Comparison of ENCODE assay signal across 20 mouse cellular contexts in genomic region chr13:48948951-48949350, GRCm38 (mm10). TPM values are rescaled to one million over a fixed set of nuclear protein-coding genes. Genes with fewer than 3 reads are reported as not detected.
A peak's percentile ranks its signal among the peaks of the same experiment; 100 is the strongest.
DNase-seq lines count a peak whose midpoint lies in the region; ATAC-seq lines count a peak whose summit lies in the region.
"Had no signal": no experiment of that assay in that cellular context is flagged by ENCODE, and none has a peak within 500 bp of the region (broad histone marks: within the 10 kb centered on the region; RNA-seq: fewer than 3 reads in every experiment).

No protein-coding gene starts in this region.

- no peak overlapping the region for H3K4me2 ChIP-seq in heart, embryonic 11.5 days
- H3K4me2 ChIP-seq: embryonic facial prominence, embryonic 13.5 days; embryonic facial prominence, embryonic 15.5 days; forebrain, embryonic 12.5 days had no signal

- peak; percentile 74 for DNase-seq in heart, adult 11 months
- DNase-seq in right cerebral cortex, adult 2 months (ENCODE audit: low spot score in 2 of 2): peak; percentile 36 to 42
- DNase-seq in right cerebral cortex, postnatal 14 days: no peak
- no peak for DNase-seq in embryo, embryonic 9.5 days (ENCODE audit: extremely low spot score)
- DNase-seq: adrenal gland, adult 2 months; adrenal gland, postnatal 10 days; adrenal gland, postnatal 25 days; cerebellum, adult 11-12 months; cerebellum, adult 2 months; cerebellum, adult 9-10 months; cerebellum, postnatal 10 days; cerebellum, postnatal 25 days had no signal

- 88% methylated on average over 6 of the region's 6 CpGs for WGBS in heart, embryonic 11.5 days (ENCODE audit: insufficient replicate concordance)

- H3K4me3 ChIP-seq in heart, embryonic 11.5 days (ENCODE audit: low read depth, low read length): no peak overlapping the region
- H3K4me3 ChIP-seq: embryonic facial prominence, embryonic 13.5 days; embryonic facial prominence, embryonic 15.5 days; erythroblast, embryonic 14.5 days; forebrain, embryonic 10.5 days; forebrain, embryonic 12.5 days had no signal

- peaks cover 6% of the 10 kb centered on the region; the same call in 1 of the 2 replicates for H3K4me1 ChIP-seq in heart, embryonic 11.5 days (ENCODE audit: control insufficient read depth, insufficient read depth, low read length)

- H3K9ac ChIP-seq in heart, embryonic 11.5 days (ENCODE audit: low read depth, low read length): no peak overlapping the region
- H3K9ac ChIP-seq: embryonic facial prominence, embryonic 13.5 days; embryonic facial prominence, embryonic 15.5 days; forebrain, embryonic 12.5 days had no signal

- no peak for ATAC-seq in heart, embryonic 11.5 days (replicated peaks; ENCODE audit: insufficient number of reproducible peaks, low FRiP score, low TSS enrichment)
- ATAC-seq: forebrain, embryonic 14.5 days; forebrain, embryonic 16.5 days had no signal

- H3K9me3 ChIP-seq in heart, embryonic 11.5 days (replicated peaks; ENCODE audit: control insufficient read depth, low read length): no peaks in the 10 kb centered on the region
- H3K9me3 ChIP-seq: embryonic facial prominence, embryonic 13.5 days; embryonic facial prominence, embryonic 15.5 days; forebrain, embryonic 10.5 days; forebrain, embryonic 12.5 days had no signal

- H3K27ac ChIP-seq in heart, embryonic 11.5 days (ENCODE audit: low read depth, low read length): no peak overlapping the region
- H3K27ac ChIP-seq: embryonic facial prominence, embryonic 13.5 days; embryonic facial prominence, embryonic 15.5 days; forebrain, embryonic 10.5 days; forebrain, embryonic 12.5 days had no signal

- peaks cover 15% of the 10 kb centered on the region for H3K36me3 ChIP-seq in heart, embryonic 11.5 days (ENCODE audit: control insufficient read depth, insufficient read depth, low read length)

- H3K27me3 ChIP-seq in heart, embryonic 11.5 days (ENCODE audit: control insufficient read depth, insufficient read depth, low read length): no peaks in the 10 kb centered on the region
- H3K27me3 ChIP-seq: embryonic facial prominence, embryonic 13.5 days; embryonic facial prominence, embryonic 15.5 days; forebrain, embryonic 12.5 days had no signal

RNA-seq across cellular contexts. Expression of gene Fam120a, which starts 18.9 kb away (rescaled TPM):
- 26.3 and 31.2 TPM in 2 replicates for polyA plus RNA-seq in heart, embryonic 11.5 days (2014; fragmentation: Nextera tagmentation; extraction: Ambion mirVana)

Comparison
In these comparisons a context has a peak if more than half of its experiments do, and no peak if none do; other contexts are left out.
1. DNase-seq: peak in heart, adult 11 months (single experiment) and right cerebral cortex, adult 2 months (2 of 2); none in right cerebral cortex, postnatal 14 days (single experiment) and embryo, embryonic 9.5 days (single experiment).